Mouse (Mus musculus): ENCODE results near the gene Dnajb3. TPM values are rescaled to one million over a fixed set of nuclear protein-coding genes. Genes with fewer than 3 reads are reported as not detected.
A peak's percentile ranks its signal among the peaks of the same experiment; 100 is the strongest.

Dnajb3 gene
- 11.7 and 13.6 TPM in 2 replicates for polyA plus RNA-seq (2015; fragmentation: Nextera tagmentation; extraction: Ambion mirVana)

- 9% methylated on average over 62 of the region's 62 CpGs for WGBS
- H3K9ac ChIP-seq (ENCODE audit: low read depth, low read length), result peak within 1 kb of the TSS; percentile 60
- H3K36me3 ChIP-seq (ENCODE audit: insufficient read depth, low read length), result no peaks in the 10 kb centered on the region
- H3K27me3 ChIP-seq (ENCODE audit: insufficient read depth, low read length), result no peaks in the 10 kb centered on the region
- no peaks in the 10 kb centered on the region for H3K9me3 ChIP-seq (replicated peaks; ENCODE audit: low read length)
- peak; percentile 91 for ATAC-seq (replicated peaks; ENCODE audit: low FRiP score, low read depth)
- no peak for TF ChIP-seq CTCF (IDR thresholded peaks at IDR 0.05; ENCODE audit: low read depth)
- peak within 1 kb of the TSS; percentile 31 for H3K4me3 ChIP-seq (replicated peaks; ENCODE audit: low read depth, low read length)
- H3K27ac ChIP-seq, result no peak within 1 kb of the TSS
- H3K4me2 ChIP-seq (ENCODE audit: low read length), result peak within 1 kb of the TSS; percentile 65
- H3K4me1 ChIP-seq (replicated peaks; ENCODE audit: insufficient read depth, low read length), result peaks cover 4% of the 10 kb centered on the region; the same call in 1 of the 2 replicates
- peak; percentile 78 for DNase-seq (ENCODE audit: low spot score)
Measured at GRCm38 (mm10) chr1:88205294-88205922, at the start of gene Dnajb3. Gene Dnajb3, minus strand, starts transcription at chr1:88205782.

- H3K27me3 ChIP-seq (ENCODE audit: insufficient read depth, low read length), result no peaks in the 10 kb centered on the region
- H3K27ac ChIP-seq, result no peak overlapping the region
- no peak overlapping the region for H3K9ac ChIP-seq (ENCODE audit: low read depth, low read length)
- DNase-seq (ENCODE audit: low spot score) (no peak), ATAC-seq (replicated peaks; ENCODE audit: low FRiP score, low read depth) (no peak)
- 0 out of 2 replicates have a peak, but pooled peaks cover 2% of the 10 kb centered on the region for H3K36me3 ChIP-seq (ENCODE audit: insufficient read depth, low read length)
- peaks cover 16% of the 10 kb centered on the region for H3K9me3 ChIP-seq (replicated peaks; ENCODE audit: low read length)
- no peak for TF ChIP-seq CTCF (IDR thresholded peaks at IDR 0.05; ENCODE audit: low read depth)
- H3K4me1 ChIP-seq (replicated peaks; ENCODE audit: insufficient read depth, low read length), result peaks cover 8% of the 10 kb centered on the region
- WGBS, result 79% methylated on average over 12 of the region's 12 CpGs
- H3K4me2 ChIP-seq (ENCODE audit: low read length), result no peak overlapping the region
- H3K4me3 ChIP-seq (replicated peaks; ENCODE audit: low read depth, low read length), result no peak overlapping the region
Measured at GRCm38 (mm10) chr1:88254793-88255465, 49.3 kb upstream of the Dnajb3 start.

- no peak for ATAC-seq (replicated peaks; ENCODE audit: low FRiP score, low read depth)
- Histone ChIP-seq H3K4me2 (ENCODE audit: low read length) (no peak overlapping the region), H3K9me3 (replicated peaks; ENCODE audit: low read length) (peaks cover 17% of the 10 kb centered on the region)
Measured at GRCm38 (mm10) chr1:88253540-88253939, 48.0 kb upstream of the Dnajb3 start.

GRCm38 (mm10) chr1:88253106-88253505 is 47.5 kb upstream of the Dnajb3 start:
- H3K9me3 ChIP-seq (replicated peaks; ENCODE audit: low read length), result peaks cover 17% of the 10 kb centered on the region

More at GRCm38 (mm10) chr1:88253540-88253939, 48.0 kb upstream of the Dnajb3 start:
- no peak overlapping the region for H3K9ac ChIP-seq (ENCODE audit: low read depth, low read length)
- H3K36me3 ChIP-seq (ENCODE audit: insufficient read depth, low read length), result no peaks in the 10 kb centered on the region
- H3K4me3 ChIP-seq (replicated peaks; ENCODE audit: low read depth, low read length), result no peak overlapping the region
- H3K4me1 ChIP-seq (replicated peaks; ENCODE audit: insufficient read depth, low read length), result no peaks in the 10 kb centered on the region
- H3K27ac ChIP-seq, result no peak overlapping the region
- 70% methylated on average over 6 of the region's 6 CpGs for WGBS
- no peaks in the 10 kb centered on the region for H3K27me3 ChIP-seq (ENCODE audit: insufficient read depth, low read length)
- TF ChIP-seq CTCF (IDR thresholded peaks at IDR 0.05; ENCODE audit: low read depth), result no peak
- no peak for DNase-seq (ENCODE audit: low spot score)

GRCm38 (mm10) chr1:88250023-88250422 is 44.4 kb upstream of the Dnajb3 start:
- Histone ChIP-seq H3K4me2 (ENCODE audit: low read length) (no peak overlapping the region), H3K4me1 (replicated peaks; ENCODE audit: insufficient read depth, low read length) (no peaks in the 10 kb centered on the region), H3K36me3 (ENCODE audit: insufficient read depth, low read length) (no peaks in the 10 kb centered on the region), H3K4me3 (replicated peaks; ENCODE audit: low read depth, low read length) (no peak overlapping the region), H3K27me3 (ENCODE audit: insufficient read depth, low read length) (no peaks in the 10 kb centered on the region), H3K27ac (no peak overlapping the region), H3K9ac (ENCODE audit: low read depth, low read length) (no peak overlapping the region), H3K9me3 (replicated peaks; ENCODE audit: low read length) (peaks cover 35% of the 10 kb centered on the region)
- DNase-seq (ENCODE audit: low spot score), result no peak
- WGBS, result 83% methylated on average over 5 of the region's 5 CpGs
- no peak for TF ChIP-seq CTCF (IDR thresholded peaks at IDR 0.05; ENCODE audit: low read depth)
- ATAC-seq (replicated peaks; ENCODE audit: low FRiP score, low read depth), result no peak

More at GRCm38 (mm10) chr1:88253106-88253505, 47.5 kb upstream of the Dnajb3 start:
- ATAC-seq (replicated peaks; ENCODE audit: low FRiP score, low read depth) (0 out of 2 replicates have a peak, but pooled peaks have one; percentile 8), DNase-seq (ENCODE audit: low spot score) (no peak)
- H3K27ac ChIP-seq, result no peak overlapping the region
- H3K4me3 ChIP-seq (replicated peaks; ENCODE audit: low read depth, low read length), result no peak overlapping the region
- no peaks in the 10 kb centered on the region for H3K36me3 ChIP-seq (ENCODE audit: insufficient read depth, low read length)
- no peak overlapping the region for H3K9ac ChIP-seq (ENCODE audit: low read depth, low read length)
- H3K4me2 ChIP-seq (ENCODE audit: low read length), result no peak overlapping the region
- TF ChIP-seq CTCF (IDR thresholded peaks at IDR 0.05; ENCODE audit: low read depth), result no peak
- WGBS, result 62% methylated on average over 8 of the region's 8 CpGs
- no peaks in the 10 kb centered on the region for H3K27me3 ChIP-seq (ENCODE audit: insufficient read depth, low read length)
- H3K4me1 ChIP-seq (replicated peaks; ENCODE audit: insufficient read depth, low read length), result no peaks in the 10 kb centered on the region

- TF ChIP-seq CTCF (IDR thresholded peaks at IDR 0.05; ENCODE audit: low read depth), result no peak
- H3K9ac ChIP-seq (ENCODE audit: low read depth, low read length), result no peak overlapping the region
- peaks cover 38% of the 10 kb centered on the region for H3K9me3 ChIP-seq (replicated peaks; ENCODE audit: low read length)
- ATAC-seq (replicated peaks; ENCODE audit: low FRiP score, low read depth) (no peak), DNase-seq (ENCODE audit: low spot score) (no peak)
- no peaks in the 10 kb centered on the region for H3K36me3 ChIP-seq (ENCODE audit: insufficient read depth, low read length)
- H3K4me3 ChIP-seq (replicated peaks; ENCODE audit: low read depth, low read length), result no peak overlapping the region
- no peak overlapping the region for H3K4me2 ChIP-seq (ENCODE audit: low read length)
- WGBS, result 75% methylated on average over 7 of the region's 7 CpGs
- H3K27me3 ChIP-seq (ENCODE audit: insufficient read depth, low read length), result no peaks in the 10 kb centered on the region
- H3K27ac ChIP-seq, result no peak overlapping the region
- H3K4me1 ChIP-seq (replicated peaks; ENCODE audit: insufficient read depth, low read length), result no peaks in the 10 kb centered on the region
Measured at GRCm38 (mm10) chr1:88249596-88249995, 44.0 kb upstream of the Dnajb3 start.

Data from kidney, postnatal 0 days (tissue).